Mouse (Mus musculus): ENCODE measurements around the gene Aak1.

Gene Aak1

GRCm38 (mm10) chr6:86885816-86886529 is 36.7 kb downstream of the Aak1 start:
- no peak for DNase-seq (ENCODE audit: low spot score in 2 of 2)

GRCm38 (mm10) chr6:86886803-86887202 is 37.5 kb downstream of the Aak1 start:
- no peak for DNase-seq (ENCODE audit: low spot score in 2 of 2)

- DNase-seq (ENCODE audit: low spot score in 2 of 2), result no peak
Measured at GRCm38 (mm10) chr6:86897520-86897919, 48.2 kb downstream of the Aak1 start.

GRCm38 (mm10) chr6:86899053-86899452 is 49.7 kb downstream of the Aak1 start:
- DNase-seq (ENCODE audit: low spot score in 2 of 2), result no peak

GRCm38 (mm10) chr6:86899965-86900364 is 50.6 kb downstream of the Aak1 start:
- DNase-seq (ENCODE audit: low spot score in 2 of 2), result no peak

DNA sequence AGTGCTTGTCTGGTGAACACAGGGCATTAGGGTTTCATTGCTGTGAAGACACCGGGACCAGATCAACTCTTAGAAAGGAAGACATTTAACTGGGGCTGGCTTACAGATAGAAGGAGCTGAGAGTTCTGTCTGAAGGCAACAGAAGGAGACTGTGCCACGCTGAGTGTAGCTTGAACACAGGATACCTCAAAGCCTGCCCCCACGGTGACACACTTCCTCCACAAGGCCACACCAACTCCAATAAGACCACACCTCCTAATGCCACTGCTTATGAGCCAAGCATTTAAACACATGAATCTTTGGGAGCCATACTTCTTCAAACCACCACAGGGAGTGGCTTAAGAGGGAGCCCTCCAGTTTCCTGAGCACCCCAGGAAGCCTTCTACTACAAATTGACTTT is 51.2 kb downstream of the Aak1 start:
- no peak for DNase-seq (ENCODE audit: low spot score in 2 of 2)

DNA sequence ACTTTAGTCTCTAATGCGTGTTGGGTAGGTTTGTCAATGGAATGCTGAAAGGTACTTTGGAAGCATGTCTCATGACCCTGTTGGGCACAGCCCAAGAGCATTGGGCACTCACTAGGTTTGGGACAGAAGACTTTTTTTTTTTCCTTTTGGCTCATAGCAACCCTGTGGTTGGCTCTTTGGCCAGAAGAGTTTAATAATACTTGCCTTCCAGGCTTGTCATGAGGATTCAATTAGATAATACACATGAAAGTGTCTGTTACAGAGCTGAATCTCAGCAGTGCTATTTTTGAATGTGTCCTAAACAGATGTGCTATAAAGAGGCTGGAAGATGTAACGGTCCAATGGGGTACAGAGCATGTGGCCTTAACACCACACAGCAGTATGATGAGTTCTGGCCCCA is 56.2 kb downstream of the Aak1 start:
- DNase-seq (ENCODE audit: low spot score in 2 of 2), result no peak

GRCm38 (mm10) chr6:86907191-86907590 is 57.9 kb downstream of the Aak1 start:
- no peak for DNase-seq (ENCODE audit: low spot score in 2 of 2)

DNA sequence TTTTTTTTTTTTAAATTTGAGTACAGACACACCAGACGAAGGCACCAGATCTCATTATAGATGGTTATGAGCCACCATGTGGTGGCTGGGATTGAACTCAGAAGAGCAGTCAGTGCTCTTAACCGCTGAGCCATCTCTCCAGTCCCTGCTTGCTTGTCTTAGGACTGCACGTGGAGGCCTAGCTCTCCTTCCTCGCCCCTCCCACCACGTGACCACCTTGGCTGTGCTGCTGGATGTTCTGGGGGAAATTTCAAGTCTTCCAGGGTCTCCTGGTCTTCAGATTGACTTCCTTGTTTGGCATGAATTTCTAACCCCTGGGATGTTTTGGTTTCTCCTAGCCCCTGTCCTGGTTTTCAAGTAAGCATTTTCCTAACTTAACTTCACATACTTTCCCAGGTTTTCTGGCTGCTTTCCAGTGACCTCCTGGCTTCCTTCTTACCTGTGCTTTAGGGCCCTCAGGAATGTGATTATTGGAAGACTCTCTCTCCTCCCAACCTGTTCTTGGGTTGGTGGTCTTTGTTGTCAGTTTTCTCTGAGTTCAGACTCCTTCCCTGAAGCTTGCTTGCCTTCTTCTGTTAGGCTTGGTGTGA is 59.3 kb downstream of the Aak1 start:
- DNase-seq (ENCODE audit: low spot score in 2 of 2), result no peak

DNA sequence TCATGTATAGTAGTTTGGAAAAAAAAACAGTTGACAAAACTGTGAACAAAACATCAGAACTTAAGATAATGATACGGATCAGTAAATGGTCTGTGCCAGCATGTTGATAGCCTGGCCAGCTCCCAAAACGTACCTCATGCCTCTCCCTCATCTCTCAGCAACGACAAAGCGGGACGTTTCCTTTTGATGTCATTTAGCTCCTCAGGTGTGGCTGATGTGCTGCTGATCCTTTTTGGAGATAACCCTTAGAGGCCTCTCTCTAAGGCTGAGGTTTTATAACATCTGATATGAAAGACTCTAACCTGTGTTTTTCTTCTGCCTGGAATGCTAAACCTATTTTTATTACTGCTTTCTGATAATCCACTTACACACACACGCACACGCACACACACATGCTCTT is 60.6 kb downstream of the Aak1 start:
- no peak for DNase-seq (ENCODE audit: low spot score in 2 of 2)

GRCm38 (mm10) chr6:86916157-86916820 is 67.0 kb downstream of the Aak1 start:
- DNase-seq (ENCODE audit: low spot score in 2 of 2), result no peak

GRCm38 (mm10) chr6:86917231-86917630 is 67.9 kb downstream of the Aak1 start:
- peak; percentile 48 to 60 for DNase-seq (ENCODE audit: low spot score in 2 of 2)

- peak in 1 of 2 experiments; percentile 49 for DNase-seq (ENCODE audit: low spot score in 2 of 2)
Measured at GRCm38 (mm10) chr6:86918058-86918835, 68.9 kb downstream of the Aak1 start.

DNA sequence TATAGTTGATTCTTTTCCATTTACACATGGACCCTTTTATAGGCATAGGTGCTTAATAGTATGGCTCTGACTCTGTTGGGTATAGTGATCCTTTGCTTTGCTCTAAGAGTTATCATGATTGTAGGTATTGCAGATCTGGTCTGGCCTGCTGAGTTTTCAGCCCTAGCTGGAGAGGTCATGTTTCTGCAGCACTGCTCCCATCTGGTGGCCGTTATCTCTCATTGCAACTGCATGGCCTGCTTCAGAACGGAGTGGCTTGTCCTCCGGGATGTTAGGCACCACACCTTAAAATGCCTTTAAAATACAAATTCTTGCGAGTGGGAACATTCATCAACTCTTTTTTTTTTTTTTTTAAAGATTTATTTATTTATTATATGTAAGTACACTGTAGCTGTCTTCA is 72.6 kb downstream of the Aak1 start:
- peak in 1 of 2 experiments; percentile 57 for DNase-seq (ENCODE audit: low spot score in 2 of 2)

DNA sequence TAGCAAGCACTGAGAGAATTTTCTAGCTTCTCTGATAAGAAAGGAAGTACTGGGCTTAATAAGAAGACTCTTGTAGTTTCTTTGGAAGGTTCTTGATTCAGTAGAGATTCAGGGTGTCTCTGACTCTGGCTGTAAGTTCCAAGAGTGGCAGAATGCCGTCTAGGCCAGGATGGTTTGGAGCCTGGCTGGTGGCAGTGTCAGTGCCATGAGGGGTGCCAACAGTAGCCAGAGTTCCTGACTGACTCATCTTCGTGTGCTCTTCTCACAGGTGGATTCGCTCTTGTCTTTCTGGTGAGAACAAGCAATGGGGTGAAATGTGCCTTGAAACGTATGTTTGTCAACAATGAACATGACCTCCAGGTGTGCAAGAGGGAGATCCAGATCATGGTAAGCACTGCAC is 75.4 kb downstream of the Aak1 start:
- DNase-seq (ENCODE audit: low spot score in 2 of 2), result no peak

DNA sequence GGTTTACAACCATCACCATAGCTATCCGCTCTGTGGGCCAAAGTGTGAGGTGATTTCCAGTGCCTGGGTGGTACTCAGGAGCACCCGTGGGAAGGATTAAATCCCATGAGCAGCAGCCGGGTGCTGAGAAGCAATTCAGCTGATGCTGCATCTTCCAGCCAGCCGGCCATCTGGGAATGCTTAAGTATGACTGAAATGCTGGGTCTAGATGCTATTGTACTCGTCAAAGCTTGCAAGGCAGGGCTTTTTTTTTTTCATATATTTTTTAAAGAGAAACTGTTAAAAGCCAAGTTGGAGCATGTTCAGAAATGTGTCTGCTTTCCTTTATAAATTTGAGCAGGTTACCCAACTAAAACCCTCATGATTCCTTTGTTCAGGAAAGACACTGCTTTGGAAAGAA is 85.2 kb downstream of the Aak1 start:
- DNase-seq (ENCODE audit: low spot score in 2 of 2), result peak; percentile 54 to 65

DNA sequence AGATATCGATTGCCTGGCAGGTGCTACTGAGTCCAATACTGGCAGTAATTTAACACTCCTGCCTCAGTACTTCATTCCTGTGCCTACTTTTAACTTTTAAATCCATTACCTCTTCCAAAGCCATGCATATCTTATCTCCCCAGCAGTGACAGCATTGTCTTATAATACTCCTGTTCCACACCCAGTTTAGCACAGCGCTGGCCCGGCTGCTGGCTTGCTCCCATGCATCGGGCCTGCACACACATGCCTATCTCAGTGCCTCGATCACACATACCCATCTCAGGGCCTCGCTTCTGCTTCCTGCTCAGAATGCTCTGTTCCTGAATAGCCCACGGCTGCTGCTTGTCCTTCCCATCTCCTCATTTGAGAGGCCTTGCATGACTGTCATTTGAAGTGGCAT is 90.5 kb downstream of the Aak1 start:
- DNase-seq (ENCODE audit: low spot score in 2 of 2), result no peak

DNA sequence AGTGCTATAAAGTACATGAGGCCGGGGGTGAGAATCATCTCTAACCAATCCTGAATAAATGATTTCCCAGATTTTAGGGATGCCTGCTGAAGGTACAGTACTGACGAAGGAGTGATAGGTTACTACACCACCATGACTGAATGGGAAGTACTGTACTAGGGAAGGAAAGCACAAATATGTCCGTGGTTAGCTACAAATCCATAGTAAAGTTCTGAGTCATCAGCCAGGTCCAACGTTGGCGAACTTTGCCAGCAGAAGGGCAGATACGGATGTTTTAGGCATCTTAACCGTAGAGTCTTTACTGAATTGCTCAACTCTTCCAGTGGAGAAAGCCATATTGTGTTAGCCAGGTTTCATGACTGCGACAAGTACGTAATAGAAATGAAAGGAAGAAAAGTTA is 91.6 kb downstream of the Aak1 start:
- DNase-seq (ENCODE audit: low spot score in 2 of 2), result no peak

- DNase-seq (ENCODE audit: low spot score in 2 of 2), result no peak
Measured at GRCm38 (mm10) chr6:86947100-86947499, 97.8 kb downstream of the Aak1 start.

- DNase-seq (ENCODE audit: low spot score in 2 of 2), result no peak
Measured at GRCm38 (mm10) chr6:86948746-86949145, 99.4 kb downstream of the Aak1 start.

DNA sequence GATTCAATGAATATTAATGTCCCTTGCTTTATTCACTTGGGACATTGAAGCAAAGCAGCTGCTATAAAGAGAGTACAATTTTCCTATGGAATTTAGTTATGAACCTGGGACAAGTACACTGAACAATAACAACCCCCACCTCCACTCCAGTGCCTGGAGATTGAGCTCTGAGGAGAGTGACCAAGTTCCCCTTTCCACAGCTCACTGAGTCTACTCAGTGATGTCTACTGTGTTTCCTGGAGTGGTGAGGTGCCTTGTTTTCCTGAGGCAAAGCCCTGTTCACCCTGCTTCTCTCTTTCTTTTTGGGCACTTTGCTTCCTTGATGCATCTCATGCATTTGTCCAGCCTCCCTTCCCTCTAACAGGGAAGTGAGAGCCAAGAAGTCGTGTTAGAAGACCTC is 100.8 kb downstream of the Aak1 start:
- no peak for DNase-seq (ENCODE audit: low spot score in 2 of 2)

GRCm38 (mm10) chr6:86950733-86951255 is 101.5 kb downstream of the Aak1 start:
- DNase-seq (ENCODE audit: low spot score in 2 of 2), result no peak
